Mouse (Mus musculus) 416B (cell line): Measurements from ENCODE around the gene Chrdl2.
"Not testable (repeated sequence)": the region's sequence is repeated elsewhere in the genome, so short reads cannot be mapped to it uniquely, and the experiment has no call there.

ENCODE experiments used
- DNase-seq: peaks from one replicate; pipeline ENCODE4 v3.0.0; 2011; ENCODE audit warnings: low read depth

The Chrdl2 gene

GRCm38 (mm10) chr7:100034815-100035463, 29.0 kb downstream of the Chrdl2 start:
- peak; percentile 49 for DNase-seq

- no peak for DNase-seq
Measured at GRCm38 (mm10) chr7:100036050-100036449, 30.1 kb downstream of the Chrdl2 start.

- DNase-seq, result no peak
Measured at GRCm38 (mm10) chr7:100036495-100036894, 30.5 kb downstream of the Chrdl2 start.

GRCm38 (mm10) chr7:100042120-100042519, 36.1 kb downstream of the Chrdl2 start:
- no peak for DNase-seq

- no peak for DNase-seq
Measured at GRCm38 (mm10) chr7:100043096-100043495, 37.1 kb downstream of the Chrdl2 start.

GRCm38 (mm10) chr7:100043605-100044031, 37.6 kb downstream of the Chrdl2 start:
- no peak for DNase-seq

GRCm38 (mm10) chr7:100046486-100046885, 40.5 kb downstream of the Chrdl2 start:
- peak; percentile 10 for DNase-seq

- no peak for DNase-seq
Measured at GRCm38 (mm10) chr7:100051904-100052303, 45.9 kb downstream of the Chrdl2 start.

GRCm38 (mm10) chr7:100052991-100053390, 47.0 kb downstream of the Chrdl2 start:
- DNase-seq, result not testable (repeated sequence)

- no peak for DNase-seq
Measured at GRCm38 (mm10) chr7:100073959-100074358, 68.0 kb downstream of the Chrdl2 start.

- DNase-seq, result no peak
Measured at GRCm38 (mm10) chr7:100076296-100076695, 70.3 kb downstream of the Chrdl2 start.

- DNase-seq, result no peak
Measured at GRCm38 (mm10) chr7:100077071-100077470, 71.1 kb downstream of the Chrdl2 start.

GRCm38 (mm10) chr7:100080087-100080781, 74.3 kb downstream of the Chrdl2 start:
- DNase-seq, result no peak

GRCm38 (mm10) chr7:100082836-100083235, 76.9 kb downstream of the Chrdl2 start:
- DNase-seq, result peak; percentile 15

- DNase-seq, result no peak
Measured at GRCm38 (mm10) chr7:100083812-100084211, 77.8 kb downstream of the Chrdl2 start.
